Mouse (Mus musculus) G1E (cell line): ENCODE data around the gene Baiap2.

ENCODE experiments used
- CTCF ChIP-seq: IDR thresholded peaks from 2 replicates; pipeline ENCODE4 v1.5.1; 2012; ENCODE audit warnings: low read depth, low read length, inconsistent platforms, mixed read lengths
- GATA2 ChIP-seq: IDR thresholded peaks from 2 replicates; pipeline ENCODE4 v1.6.1; 2012; ENCODE audit warnings: low read depth, low read length, inconsistent platforms, borderline replicate concordance
- TAL1 ChIP-seq: conservative IDR thresholded peaks from 2 replicates; pipeline ENCODE4 v1.6.1; 2012; ENCODE audit warnings: low read depth, low read length, inconsistent platforms, mixed read lengths

DNA sequence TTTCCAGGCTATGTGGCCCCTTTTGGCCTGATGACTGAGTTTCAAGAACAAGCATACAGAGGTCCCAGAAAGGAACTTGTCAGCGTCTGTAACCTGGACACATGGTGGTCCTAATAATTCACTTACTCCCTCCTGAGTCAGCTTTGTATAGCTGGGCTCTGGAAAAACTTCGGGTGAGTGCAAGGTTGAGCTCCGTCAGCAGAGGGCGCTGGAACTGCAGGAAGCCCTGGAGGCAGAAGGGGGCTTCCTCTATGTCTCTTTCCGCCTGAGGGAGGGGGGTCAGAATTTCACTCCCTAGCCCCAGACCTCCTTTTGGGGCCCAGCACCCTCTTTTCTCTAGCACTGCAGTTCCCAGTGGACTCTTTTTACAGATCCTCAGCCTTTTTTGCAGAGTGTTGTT, 33.1 kb upstream of the Baiap2 start:
- peak; percentile 62 for TF ChIP-seq CTCF
- TF ChIP-seq GATA2: no peak
- TF ChIP-seq TAL1: no peak
